Mouse (Mus musculus) thymus, postnatal 0 days (tissue): ENCODE results near the gene Unc13b. TPM values are rescaled to one million over a fixed set of nuclear protein-coding genes. Genes with fewer than 3 reads are reported as not detected.

Experiments used
- DNase-seq: peaks from one replicate; pipeline ENCODE4 v3.0.0-alpha.2; 2015; ENCODE audit warnings: low spot score
- polyA plus RNA-seq: library from polyadenylated mRNA; unstranded; fragments of >200 nt; fragmentation: Nextera tagmentation; extraction: Ambion mirVana; gene quantifications from 2 replicates; pipeline ENCODE4 v1.2.1, GENCODE M21; 2015

The Unc13b gene
- 0.15 and 0.29 TPM in 2 replicates for polyA plus RNA-seq

DNA sequence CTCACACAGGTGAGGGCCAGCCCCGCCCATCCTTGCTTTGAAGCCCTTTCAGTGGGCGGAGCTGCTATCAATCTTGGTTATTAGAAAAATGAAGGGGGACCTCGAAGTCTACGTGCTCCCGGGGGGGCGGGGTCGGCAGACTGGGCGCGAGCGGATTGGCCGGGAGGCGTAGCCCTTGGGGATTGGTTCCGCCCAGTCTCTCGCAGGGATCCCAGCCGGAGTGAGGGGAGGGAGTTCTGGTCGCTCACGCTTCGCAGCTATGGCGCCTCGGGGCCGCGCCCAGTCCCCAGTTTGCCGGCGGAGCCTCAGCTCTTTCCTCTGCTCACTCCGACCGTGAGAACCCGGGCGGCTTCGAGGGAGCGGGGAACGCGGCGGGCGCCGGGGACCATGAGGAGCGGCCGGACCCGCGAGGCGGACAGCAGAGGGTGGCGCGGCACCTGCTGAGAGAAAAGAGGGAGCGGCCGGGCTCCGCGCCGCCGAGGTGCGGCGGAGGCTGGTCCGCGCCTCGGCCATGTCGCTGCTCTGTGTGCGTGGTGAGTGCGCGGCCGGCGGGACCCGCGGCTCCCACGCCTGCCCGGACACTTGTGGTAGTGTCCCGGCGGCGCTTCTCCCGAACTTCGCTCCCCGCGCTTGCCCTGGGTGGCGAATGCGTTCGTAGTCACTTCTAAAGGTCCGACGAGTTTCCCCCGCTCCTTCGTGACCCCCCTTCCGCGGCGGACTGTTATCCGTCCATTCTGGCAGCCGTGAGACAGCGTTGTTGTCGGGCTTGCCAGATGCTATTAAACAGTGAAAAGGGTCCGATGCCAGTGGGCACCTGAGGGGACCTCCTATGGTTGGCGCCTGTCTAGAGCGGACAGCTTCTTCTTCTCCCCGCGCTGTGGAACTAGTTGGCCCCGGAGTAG, at the start of gene Unc13b:
TSS of gene Unc13b (plus strand) at position 201 of the 902 bp plus-strand sequence.
- peak; percentile 32 for DNase-seq

- peak; percentile 75 for DNase-seq
Observed at GRCm38 (mm10) chr4:43010161-43011038, 48.4 kb upstream of the Unc13b start, which contains the start of gene Fancg. Gene Fancg (minus strand): TSS chr4:43010506.

- DNase-seq = no peak
Observed at GRCm38 (mm10) chr4:43012091-43012490, 46.7 kb upstream of the Unc13b start.

DNA sequence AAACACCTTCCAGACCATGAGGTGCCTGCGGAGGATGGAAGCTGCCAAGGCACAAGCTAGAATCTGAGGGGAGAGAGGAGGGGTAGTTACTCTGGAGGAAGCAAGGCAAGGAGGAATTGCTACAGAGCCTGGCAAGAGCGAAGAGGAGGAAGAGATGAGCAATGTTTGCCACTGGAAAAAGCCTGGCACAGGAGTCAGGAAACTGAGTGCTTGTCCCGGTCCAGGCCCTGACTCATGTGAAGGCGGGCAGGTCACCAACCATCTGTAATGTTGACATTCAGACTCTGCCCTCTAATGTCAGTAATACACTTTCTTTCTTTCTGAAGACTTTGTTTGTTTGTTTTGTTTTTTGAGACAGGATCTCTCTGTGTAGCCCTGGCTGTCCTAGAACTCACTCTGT, 40.6 kb upstream of the Unc13b start:
- DNase-seq = no peak

DNA sequence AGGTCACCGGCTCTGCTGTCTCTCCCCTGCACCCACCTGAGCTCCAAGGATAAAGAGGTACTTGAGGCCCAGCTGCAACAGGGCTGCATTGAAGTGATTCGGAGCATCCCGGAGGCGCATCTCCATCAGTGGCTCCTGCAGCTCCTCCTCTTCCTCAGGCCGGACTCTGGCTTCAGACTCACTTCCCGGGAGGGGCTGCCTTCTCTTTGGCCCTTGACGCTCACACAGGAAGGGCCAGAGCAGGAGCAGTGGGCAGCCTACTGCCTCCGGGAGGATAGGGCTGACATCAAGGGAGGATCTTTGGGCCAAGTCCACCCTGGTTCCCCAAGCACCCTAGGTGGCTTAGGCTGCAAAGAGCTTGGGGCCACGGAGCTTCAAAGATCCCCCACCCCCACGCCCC, 39.6 kb upstream of the Unc13b start:
- no peak for DNase-seq

DNA sequence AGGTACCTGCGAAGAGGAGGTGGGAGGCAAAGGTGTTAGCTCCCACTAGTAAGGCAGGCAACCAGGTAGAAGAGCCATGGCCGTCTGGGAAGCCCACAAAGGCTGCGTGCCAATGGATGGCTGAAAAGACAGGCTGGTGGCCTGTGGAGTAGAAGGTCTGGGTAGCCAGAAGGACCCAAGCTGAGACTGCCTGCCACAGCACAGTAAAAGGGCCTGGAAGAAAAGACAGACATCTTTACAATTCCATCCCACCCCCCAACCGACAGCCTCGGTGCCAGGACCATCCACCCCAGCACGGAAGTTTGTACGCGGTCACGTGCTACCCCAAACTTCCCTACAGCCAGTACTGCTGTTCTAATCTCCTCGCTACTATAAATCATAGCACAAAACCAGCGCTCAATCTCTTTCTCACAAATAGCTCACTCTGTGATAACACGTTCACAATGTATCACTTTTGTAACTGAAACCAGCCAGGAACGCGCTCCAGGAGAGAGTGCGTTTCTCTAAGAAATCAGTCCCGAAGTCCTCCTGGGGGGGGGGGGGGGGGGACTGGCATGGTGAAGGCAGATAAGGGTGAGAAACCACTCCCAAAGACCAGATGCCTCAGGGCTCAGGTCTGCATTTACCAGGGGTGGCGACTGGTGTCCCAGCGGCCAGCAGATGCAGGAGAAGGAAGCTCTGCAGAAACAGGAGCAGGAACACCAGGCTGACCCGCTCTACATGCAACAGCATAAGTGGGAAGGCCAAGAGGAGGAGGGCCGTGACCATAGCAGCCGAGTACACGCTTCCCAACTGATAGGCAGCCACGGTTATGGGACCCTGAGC, 38.9 kb upstream of the Unc13b start:
- DNase-seq = no peak

- no peak for DNase-seq
Observed at GRCm38 (mm10) chr4:43020876-43021275, 37.9 kb upstream of the Unc13b start.

DNA sequence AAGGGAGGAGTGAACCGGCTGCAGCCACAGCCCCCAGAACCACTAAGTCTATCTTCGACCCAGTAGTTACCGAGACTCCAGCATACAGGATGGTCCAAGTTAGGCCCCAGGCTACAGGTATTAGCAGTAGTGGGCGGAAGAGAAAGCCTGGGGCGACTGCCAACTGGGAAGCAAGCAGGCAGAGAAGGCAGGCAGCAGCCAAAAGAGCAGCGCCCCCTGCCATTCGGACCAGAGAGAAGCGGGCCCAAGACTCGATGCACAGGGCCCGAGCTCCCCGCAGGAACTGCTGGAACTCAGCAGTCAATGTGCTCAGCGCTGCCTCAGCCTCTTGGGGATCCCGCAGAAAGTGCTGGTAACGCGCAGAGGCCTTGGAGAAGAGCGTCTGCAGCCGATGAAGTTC, 37.4 kb upstream of the Unc13b start:
- DNase-seq = no peak

DNA sequence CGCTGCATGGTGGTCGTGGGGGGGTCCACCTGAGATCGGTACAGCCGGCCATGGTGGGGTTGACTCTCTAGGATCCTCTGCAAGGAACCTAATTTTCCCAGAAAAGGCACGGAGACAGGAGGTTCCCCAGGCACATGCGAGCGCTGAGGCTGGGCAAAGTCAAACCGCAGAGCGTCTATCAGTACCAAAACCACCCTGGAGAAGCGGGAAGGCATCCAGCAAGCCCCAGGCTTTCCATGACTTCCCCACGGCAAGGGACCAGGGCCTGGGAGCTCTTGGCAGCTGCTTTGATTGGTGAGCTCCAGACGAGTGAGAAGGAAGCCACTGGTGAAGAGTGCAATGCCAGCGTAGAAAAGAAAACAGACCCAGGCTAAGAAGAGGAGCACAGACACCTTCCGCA, 34.1 kb upstream of the Unc13b start:
- no peak for DNase-seq

- DNase-seq = peak; percentile 93
Observed at GRCm38 (mm10) chr4:43025084-43025960, 33.4 kb upstream of the Unc13b start, which contains the start of gene Pigo. Gene Pigo (minus strand): TSS chr4:43025819.

- no peak for DNase-seq
Observed at GRCm38 (mm10) chr4:43029121-43029520, 29.6 kb upstream of the Unc13b start.

GRCm38 (mm10) chr4:43029749-43030148, 29.0 kb upstream of the Unc13b start:
- DNase-seq = no peak

- DNase-seq = no peak
Observed at GRCm38 (mm10) chr4:43030352-43030751, 28.4 kb upstream of the Unc13b start.

DNA sequence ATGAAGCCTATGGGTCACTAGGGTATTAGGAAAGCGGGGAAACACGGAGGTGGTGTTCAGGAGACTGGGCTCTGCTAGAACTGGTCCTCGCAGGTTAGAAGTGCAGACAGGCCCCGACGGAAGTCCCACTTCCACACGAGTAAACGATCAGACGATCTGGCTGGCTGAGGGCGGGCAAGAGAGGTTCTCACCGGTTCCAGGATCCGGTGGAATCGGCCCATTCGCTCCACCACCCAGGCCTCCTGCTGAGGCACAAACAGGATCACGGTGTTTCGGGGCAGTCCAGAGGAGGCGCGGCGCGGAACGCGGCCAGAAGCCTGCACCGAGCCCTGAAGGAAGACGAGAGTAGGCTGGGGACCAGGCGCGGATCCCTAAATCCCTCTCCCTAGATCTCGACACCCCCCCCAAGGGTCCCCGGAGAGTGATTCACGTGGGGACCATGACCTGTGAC, 27.9 kb upstream of the Unc13b start:
- DNase-seq = no peak

DNA sequence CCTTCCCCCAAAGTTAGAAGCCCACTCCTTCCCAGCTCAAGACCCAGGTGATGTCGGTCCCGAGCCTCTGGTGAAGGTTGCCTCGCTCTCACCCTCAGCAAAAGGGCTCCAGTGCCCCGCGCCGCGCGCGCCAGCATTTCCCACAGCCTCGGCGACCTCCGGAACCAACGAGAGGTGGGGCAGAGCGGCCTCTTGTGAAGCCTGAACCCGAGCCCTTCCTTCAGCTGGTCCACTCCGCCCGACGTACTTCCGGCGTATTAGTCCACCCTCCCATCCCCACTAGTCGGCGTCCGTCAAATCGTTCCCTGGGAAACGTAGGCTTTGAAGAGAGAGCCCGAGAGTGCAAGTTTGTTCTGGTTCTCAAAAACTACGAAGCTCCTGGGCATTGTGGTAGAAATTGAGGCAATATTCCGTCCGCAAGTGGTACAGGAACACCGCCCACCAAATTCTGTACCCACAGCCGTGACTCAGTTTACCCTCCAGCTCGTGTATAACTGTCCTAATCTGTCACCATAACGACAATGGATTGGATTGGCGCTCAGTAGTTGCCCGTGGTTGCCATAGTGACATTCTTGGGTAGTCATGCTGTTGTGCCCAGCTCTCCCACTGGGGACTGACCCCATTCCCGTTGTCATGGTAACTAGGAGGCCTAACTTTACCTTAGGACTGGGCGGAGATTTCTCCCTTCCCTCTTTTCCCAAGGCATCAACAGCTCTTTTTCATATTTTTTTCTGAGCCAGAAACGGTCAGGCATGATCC, 27.3 kb upstream of the Unc13b start, which contains the start of gene Stoml2:
TSS of gene Stoml2 (minus strand) at position 474 of the 759 bp plus-strand sequence.
- peak; percentile 85 for DNase-seq

- no peak for DNase-seq
Observed at GRCm38 (mm10) chr4:43032501-43032900, 26.3 kb upstream of the Unc13b start.

- DNase-seq = no peak
Observed at GRCm38 (mm10) chr4:43033481-43033880, 25.3 kb upstream of the Unc13b start.

- DNase-seq = no peak
Observed at GRCm38 (mm10) chr4:43035851-43036250, 22.9 kb upstream of the Unc13b start.

DNA sequence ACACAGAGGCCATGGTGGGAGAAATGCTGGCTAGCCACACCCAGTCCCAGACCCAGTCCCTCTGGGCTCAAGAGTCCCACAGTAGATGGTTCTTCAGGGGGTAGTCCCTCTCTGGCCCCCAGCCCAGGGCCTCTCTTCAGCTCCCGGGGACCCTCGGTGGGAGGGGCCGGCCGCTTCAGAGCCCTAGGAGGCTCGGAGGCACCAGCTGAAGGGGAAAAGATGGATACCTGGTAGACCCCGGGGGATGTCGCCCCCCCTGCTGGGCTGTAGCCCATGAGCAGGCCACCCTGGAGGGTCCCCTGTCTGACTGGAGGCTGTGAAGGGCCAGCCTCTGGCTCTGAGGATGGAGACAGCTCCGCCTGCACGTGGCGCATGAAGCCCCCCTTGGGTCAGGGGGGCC, 22.4 kb upstream of the Unc13b start:
- DNase-seq = no peak
